ENCODE assay signal across 8 mouse cellular contexts in the genomic region with DNA sequence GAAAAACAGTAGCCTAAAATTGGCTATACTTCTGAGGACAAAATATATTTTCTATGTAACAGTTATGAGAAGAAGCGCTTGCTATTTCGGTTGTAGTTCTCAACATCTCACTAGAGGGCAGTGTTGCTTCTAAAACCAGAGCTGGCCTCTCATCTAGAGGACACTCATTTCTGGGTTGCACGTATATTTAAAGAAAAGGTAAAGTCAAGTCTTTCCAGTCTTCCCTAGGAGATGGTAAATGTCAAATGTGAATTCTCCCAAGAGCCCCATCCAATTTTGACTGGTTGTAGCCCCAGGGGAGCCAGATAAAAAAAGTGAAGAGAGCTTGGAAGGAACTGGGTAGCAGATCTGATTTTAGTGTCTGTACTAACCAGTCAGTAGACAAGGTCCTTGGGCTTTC. TPM values are rescaled to one million over a fixed set of nuclear protein-coding genes. Genes with fewer than 3 reads are reported as not detected.
DNase-seq lines count a peak whose midpoint lies in the region; ATAC-seq lines count a peak whose summit lies in the region.

No protein-coding gene starts in this region.

- H3K4me2 ChIP-seq in limb, embryonic 13.5 days (replicated peaks), result peak overlapping the region; percentile 99; the same call in 1 of the 2 replicates

- H3K27ac ChIP-seq in limb, embryonic 13.5 days, result no peak overlapping the region

- H3K4me3 ChIP-seq in limb, embryonic 13.5 days, result no peak overlapping the region

- no peak for ATAC-seq in limb, embryonic 13.5 days (ENCODE audit: low FRiP score, low read depth)

- WGBS in limb, embryonic 13.5 days, result 6% methylated on average over 3 of the region's 3 CpGs

- peaks cover 32% of the 10 kb centered on the region for H3K27me3 ChIP-seq in limb, embryonic 13.5 days

- H3K36me3 ChIP-seq in limb, embryonic 13.5 days, result no peaks in the 10 kb centered on the region

- DNase-seq in urinary bladder, adult 18-20 months (ENCODE audit: low spot score in 2 of 2), result peak; percentile 7 to 10
- DNase-seq in urinary bladder, postnatal 4 days (ENCODE audit: low spot score in 2 of 2), result no peak
- DNase-seq in c-Kit-positive CD71-positive TER-119-negative erythroid progenitor cells, embryonic 14.5 days (ENCODE audit: low read depth), result peak; percentile 41
- DNase-seq in frontal cortex, postnatal 36 days (ENCODE audit: low spot score in 2 of 2), result peak; percentile 53 to 91
- DNase-seq in kidney, adult 9 months, result peak; percentile 85
- DNase-seq in naive thymus-derived CD4-positive, alpha-beta T cell, adult 2 months (ENCODE audit: low read depth), result peak; percentile 88
- DNase-seq in thymus, postnatal 14 days, result peak; percentile 77

- H3K4me1 ChIP-seq in limb, embryonic 13.5 days, result peaks cover 15% of the 10 kb centered on the region

- no peak overlapping the region for H3K9ac ChIP-seq in limb, embryonic 13.5 days

- H3K9me3 ChIP-seq in limb, embryonic 13.5 days, result no peaks in the 10 kb centered on the region

RNA-seq across cellular contexts. Expression of a gene that starts 1.3 kb away (rescaled TPM):
- polyA plus RNA-seq in limb, embryonic 13.5 days (2015; fragmentation: Nextera tagmentation; extraction: Ambion mirVana), result 1.3 TPM in 2 replicates

RNA-seq across cellular contexts. Expression of a gene that starts 41.2 kb away (rescaled TPM):
- 0.42 and 4.8 TPM in 2 replicates for polyA plus RNA-seq in limb, embryonic 13.5 days (2015; fragmentation: Nextera tagmentation; extraction: Ambion mirVana)

Comparison
In these comparisons a context has a peak if more than half of its experiments do, and no peak if none do; other contexts are left out.
1. DNase-seq: peak in urinary bladder, adult 18-20 months (2 of 2), c-Kit-positive CD71-positive TER-119-negative erythroid progenitor cells, embryonic 14.5 days (single experiment), frontal cortex, postnatal 36 days (2 of 2), kidney, adult 9 months (single experiment), naive thymus-derived CD4-positive, alpha-beta T cell, adult 2 months (single experiment) and thymus, postnatal 14 days (single experiment); none in urinary bladder, postnatal 4 days (0 of 2).